Mouse (Mus musculus): Measurements from ENCODE around the gene Dnttip1. TPM values are rescaled to one million over a fixed set of nuclear protein-coding genes. Genes with fewer than 3 reads are reported as not detected.
A peak's percentile ranks its signal among the peaks of the same experiment; 100 is the strongest.

Gene Dnttip1
- total and polyA plus RNA-seq, 3 experiments: 14.0 to 29.7 (median 17.6) TPM

DNA sequence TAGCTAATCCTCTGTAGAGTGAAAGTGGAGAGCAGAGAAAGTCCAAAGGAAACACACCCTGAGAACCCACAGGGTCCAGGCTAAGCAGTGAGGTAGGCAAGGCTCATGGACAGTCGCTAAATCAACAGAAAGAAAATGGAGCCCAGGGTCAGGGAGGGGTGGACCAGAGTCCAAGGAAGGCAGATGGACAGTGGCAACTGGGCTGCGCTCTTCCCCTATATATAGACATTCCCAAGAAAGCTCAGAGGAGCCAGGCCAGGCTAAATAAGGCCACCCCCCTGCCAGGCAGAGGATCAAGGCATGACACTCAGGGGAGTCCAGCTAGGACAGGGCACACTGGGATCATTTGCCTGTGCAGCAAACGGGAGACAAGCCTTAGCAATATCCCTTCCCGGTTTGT is 36.1 kb downstream of the Dnttip1 start:
- dilution Hi-C loops (cut with MboI; ENCODE audit: extremely low pct_ligation_motif_present, extremely low pct_unique_long_range_greater_than_20kb, low sequenced_read_pairs): no loop called here
- no peak overlapping the region for H3K9ac ChIP-seq (ENCODE audit: insufficient read depth, low read depth)
- H3K36me3 ChIP-seq (replicated peaks in 1 of 2; ENCODE audit: control insufficient read depth in 1 of 2, insufficient read depth in 1 of 2, low read length in 1 of 2): no peaks in the 10 kb centered on the region
- DNase-seq (ENCODE audit: extremely low read depth): no peak
- H3K4me2 ChIP-seq (ENCODE audit: insufficient read depth, low read depth, poor library complexity, severe bottlenecking): no peak overlapping the region
- no peaks in the 10 kb centered on the region for H3K9me3 ChIP-seq (replicated peaks; ENCODE audit: low read length)
- TF ChIP-seq MAX (IDR thresholded peaks at IDR 0.05; ENCODE audit: low read length) (no peak), NELFE (IDR thresholded peaks at IDR 0.05; ENCODE audit: low read depth, low read length) (no peak), JUN (IDR thresholded peaks at IDR 0.05; ENCODE audit: insufficient read depth, low read depth, low read length) (no peak), ZC3H11A (IDR thresholded peaks at IDR 0.05; ENCODE audit: low read depth, low read length) (no peak), E2F4 (IDR thresholded peaks at IDR 0.05; ENCODE audit: insufficient replicate concordance, low read depth, low read length) (no peak), PAX5 (IDR thresholded peaks at IDR 0.05; ENCODE audit: low read length) (no peak), TCF12 (IDR thresholded peaks at IDR 0.05; ENCODE audit: low read depth, low read length) (no peak), SMC3 (IDR thresholded peaks at IDR 0.05; ENCODE audit: low read depth, low read length) (no peak), USF1 (IDR thresholded peaks at IDR 0.05; ENCODE audit: low read depth, low read length) (no peak), KAT2A (IDR thresholded peaks at IDR 0.05; ENCODE audit: insufficient replicate concordance, low read length) (no peak), TBP (conservative IDR thresholded peaks at IDR 0.05; ENCODE audit: low read depth, low read length) (no peak), UBTF (IDR thresholded peaks at IDR 0.05; ENCODE audit: low read depth, low read length) (no peak), ETS1 (conservative IDR thresholded peaks at IDR 0.05; ENCODE audit: low read depth, low read length) (no peak), GABPA (IDR thresholded peaks at IDR 0.05; ENCODE audit: insufficient replicate concordance, low read depth, low read length) (no peak), IRF4 (IDR thresholded peaks at IDR 0.05; ENCODE audit: low read depth, low read length) (no peak)
- no peak overlapping the region for H3K4me3 ChIP-seq (replicated peaks in 1 of 3; ENCODE audit: low read depth in 2 of 3, low read length in 2 of 3, poor library complexity in 1 of 3)
- H3K27ac ChIP-seq (ENCODE audit: insufficient read depth, low read depth): no peak overlapping the region
- H3K79me2 ChIP-seq (replicated peaks; ENCODE audit: control insufficient read depth, extremely low read depth, insufficient read depth, poor library complexity, severe bottlenecking): no peaks in the 10 kb centered on the region
- H3K4me1 ChIP-seq (ENCODE audit: control insufficient read depth in 1 of 2, insufficient read depth in 2 of 2): peaks cover 7 to 16% of the 10 kb centered on the region in 2 experiments
- in situ Hi-C loops (cut with MboI; ENCODE audit: low pct_ligation_motif_present, low pct_unique_long_range_greater_than_20kb, low sequenced_read_pairs): no loop called here
- H3K27me3 ChIP-seq (replicated peaks): peaks cover 64% of the 10 kb centered on the region

DNA sequence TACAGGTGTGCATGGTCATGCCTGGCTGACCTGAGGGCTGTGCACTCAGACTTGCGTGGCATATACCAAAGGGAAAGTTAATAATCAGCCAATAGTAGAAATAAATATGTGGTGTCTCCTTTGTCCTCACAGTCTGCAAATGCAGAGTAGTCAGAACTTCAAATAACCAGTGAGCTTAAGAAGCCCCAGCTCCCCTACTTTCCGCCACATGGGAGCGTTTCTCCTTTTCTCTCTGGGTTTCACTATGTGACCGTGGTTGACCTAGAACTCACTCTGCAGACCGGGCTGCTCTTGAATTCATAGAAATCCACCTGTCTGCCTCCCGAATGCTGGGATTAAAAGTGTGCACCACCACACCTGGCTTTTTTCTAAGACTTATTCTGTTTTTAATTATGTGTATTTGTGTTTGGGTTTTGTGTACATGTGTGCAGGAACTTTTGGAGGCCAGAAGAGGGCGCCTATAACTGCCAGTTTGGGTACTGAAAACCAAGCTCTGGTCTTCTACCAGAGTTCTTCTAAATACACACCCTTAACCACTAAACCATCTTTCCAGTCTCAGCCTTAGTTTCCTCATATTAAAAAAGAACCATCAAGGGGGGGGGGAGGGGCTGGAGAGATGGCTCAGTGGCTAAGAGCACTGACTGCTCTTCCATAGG is 38.3 kb downstream of the Dnttip1 start:
- Histone ChIP-seq H3K36me3 (replicated peaks in 1 of 2; ENCODE audit: control insufficient read depth in 1 of 2, insufficient read depth in 1 of 2, low read length in 1 of 2) (peaks cover 0 to 11% of the 10 kb centered on the region in 2 experiments), H3K27me3 (replicated peaks) (peaks cover 43% of the 10 kb centered on the region), H3K79me2 (replicated peaks; ENCODE audit: control insufficient read depth, extremely low read depth, insufficient read depth, poor library complexity, severe bottlenecking) (no peaks in the 10 kb centered on the region), H3K27ac (ENCODE audit: insufficient read depth, low read depth) (no peak overlapping the region), H3K9me3 (replicated peaks; ENCODE audit: low read length) (no peaks in the 10 kb centered on the region), H3K4me3 (replicated peaks in 1 of 3; ENCODE audit: low read depth in 2 of 3, low read length in 2 of 3, poor library complexity in 1 of 3) (no peak overlapping the region), H3K9ac (ENCODE audit: insufficient read depth, low read depth) (no peak overlapping the region), H3K4me1 (ENCODE audit: control insufficient read depth in 1 of 2, insufficient read depth in 2 of 2) (peaks cover 7 to 17% of the 10 kb centered on the region in 2 experiments), H3K4me2 (ENCODE audit: insufficient read depth, low read depth, poor library complexity, severe bottlenecking) (no peak overlapping the region)
- in situ Hi-C loops (cut with MboI; ENCODE audit: low pct_ligation_motif_present, low pct_unique_long_range_greater_than_20kb, low sequenced_read_pairs) (no loop called here), dilution Hi-C loops (cut with MboI; ENCODE audit: extremely low pct_ligation_motif_present, extremely low pct_unique_long_range_greater_than_20kb, low sequenced_read_pairs) (no loop called here)
- TF ChIP-seq UBTF (IDR thresholded peaks at IDR 0.05; ENCODE audit: low read depth, low read length) (no peak), NRF1 (IDR thresholded peaks at IDR 0.05; ENCODE audit: low read depth, low read length) (no peak), RAD21 (IDR thresholded peaks at IDR 0.05; ENCODE audit: low read depth, low read length) (peak; percentile 36), CTCF (conservative IDR thresholded peaks at IDR 0.05 in 1 of 2, IDR thresholded peaks at IDR 0.05 in 1 of 2; ENCODE audit: low read depth in 2 of 2, low read length in 2 of 2) (peak in 1 of 2 experiments; percentile 66; a peak in 3 of 4 replicates), TBP (conservative IDR thresholded peaks at IDR 0.05; ENCODE audit: low read depth, low read length) (no peak), E2F4 (IDR thresholded peaks at IDR 0.05; ENCODE audit: insufficient replicate concordance, low read depth, low read length) (no peak), ZMIZ1 (IDR thresholded peaks at IDR 0.05; ENCODE audit: low read depth, low read length) (no peak), CHD2 (IDR thresholded peaks at IDR 0.05; ENCODE audit: low read length) (no peak), ZKSCAN1 (IDR thresholded peaks at IDR 0.05; ENCODE audit: borderline replicate concordance, low read depth, low read length) (no peak), MXI1 (IDR thresholded peaks at IDR 0.05; ENCODE audit: low read depth, low read length) (no peak), IRF4 (IDR thresholded peaks at IDR 0.05; ENCODE audit: low read depth, low read length) (no peak), MAFK (IDR thresholded peaks at IDR 0.05; ENCODE audit: insufficient replicate concordance, low read length) (no peak), ZC3H11A (IDR thresholded peaks at IDR 0.05; ENCODE audit: low read depth, low read length) (no peak), MAX (IDR thresholded peaks at IDR 0.05; ENCODE audit: low read length) (0 out of 2 replicates have a peak, but pooled peaks have one; percentile 26), TCF12 (IDR thresholded peaks at IDR 0.05; ENCODE audit: low read depth, low read length) (no peak), MYC (IDR thresholded peaks at IDR 0.05; ENCODE audit: low read depth, low read length) (peak; percentile 24; the same call in 1 of the 2 replicates), MEF2A (IDR thresholded peaks at IDR 0.05; ENCODE audit: borderline replicate concordance, low read depth, low read length) (no peak), SMC3 (IDR thresholded peaks at IDR 0.05; ENCODE audit: low read depth, low read length) (peak; percentile 34; the same call in 1 of the 2 replicates), POLR2AphosphoS2 (IDR thresholded peaks at IDR 0.05; ENCODE audit: low read depth, low read length) (no peak)
- peak; percentile 55 for DNase-seq (ENCODE audit: extremely low read depth)
